Mouse (Mus musculus): ENCODE measurements around the gene Parp3.

Parp3 gene

GRCm38 (mm10) chr9:106475046-106475445 lies 1.7 kb downstream of the Parp3 start:
- DNase-seq (ENCODE audit: low read depth, low spot score): no peak

- peak; percentile 89 for DNase-seq (ENCODE audit: low read depth, low spot score)
Observed at GRCm38 (mm10) chr9:106474456-106474855, 2.3 kb downstream of the Parp3 start.

GRCm38 (mm10) chr9:106473753-106474105 lies 3.0 kb downstream of the Parp3 start:
- no peak for DNase-seq (ENCODE audit: low read depth, low spot score)

GRCm38 (mm10) chr9:106473081-106473752 lies 3.5 kb downstream of the Parp3 start:
- DNase-seq (ENCODE audit: low read depth, low spot score): no peak

GRCm38 (mm10) chr9:106472321-106472720 lies 4.4 kb downstream of the Parp3 start:
- no peak for DNase-seq (ENCODE audit: low read depth, low spot score)

GRCm38 (mm10) chr9:106471892-106472291 lies 4.9 kb downstream of the Parp3 start:
- DNase-seq (ENCODE audit: low read depth, low spot score): peak; percentile 60

GRCm38 (mm10) chr9:106470991-106471750 lies 5.6 kb downstream of the Parp3 start:
- DNase-seq (ENCODE audit: low read depth, low spot score): no peak

- no peak for DNase-seq (ENCODE audit: low read depth, low spot score)
Observed at GRCm38 (mm10) chr9:106469776-106470175, 7.0 kb downstream of the Parp3 start.

GRCm38 (mm10) chr9:106469317-106469716 lies 7.4 kb downstream of the Parp3 start:
- DNase-seq (ENCODE audit: low read depth, low spot score): no peak

GRCm38 (mm10) chr9:106467746-106468145 lies 9.0 kb downstream of the Parp3 start:
- DNase-seq (ENCODE audit: low read depth, low spot score): no peak

GRCm38 (mm10) chr9:106466721-106467120 lies 10.0 kb downstream of the Parp3 start:
- DNase-seq (ENCODE audit: low read depth, low spot score): no peak

- DNase-seq (ENCODE audit: low read depth, low spot score): peak; percentile 96
Observed at GRCm38 (mm10) chr9:106465571-106466200, 11.1 kb downstream of the Parp3 start, which contains the start of gene Gpr62. TSS of gene Gpr62 (minus strand) at chr9:106465938.

- DNase-seq (ENCODE audit: low read depth, low spot score): peak; percentile 95
Observed at GRCm38 (mm10) chr9:106464751-106465541, 11.8 kb downstream of the Parp3 start.

- peak; percentile 92 for DNase-seq (ENCODE audit: low read depth, low spot score)
Observed at GRCm38 (mm10) chr9:106463122-106464063, 13.4 kb downstream of the Parp3 start.

GRCm38 (mm10) chr9:106462430-106462800 lies 14.3 kb downstream of the Parp3 start:
- no peak for DNase-seq (ENCODE audit: low read depth, low spot score)

GRCm38 (mm10) chr9:106461641-106462429 lies 14.9 kb downstream of the Parp3 start:
- peak; percentile 65 for DNase-seq (ENCODE audit: low read depth, low spot score)

GRCm38 (mm10) chr9:106461026-106461415 lies 15.7 kb downstream of the Parp3 start:
- DNase-seq (ENCODE audit: low read depth, low spot score): no peak

- peak; percentile 91 for DNase-seq (ENCODE audit: low read depth, low spot score)
Observed at GRCm38 (mm10) chr9:106460401-106461025, 16.2 kb downstream of the Parp3 start.

- DNase-seq (ENCODE audit: low read depth, low spot score): peak; percentile 64
Observed at GRCm38 (mm10) chr9:106459946-106460345, 16.8 kb downstream of the Parp3 start.
